Mouse (Mus musculus) right cerebral cortex, postnatal 10 days (tissue): Measurements from ENCODE around the gene Rnf41.

Experiments used
- DNase-seq, 2 experiments: peaks; one replicate each; pipeline ENCODE4 v3.0.0; 2021; ENCODE audit warnings: low spot score in 2 of 2

Gene Rnf41

DNA sequence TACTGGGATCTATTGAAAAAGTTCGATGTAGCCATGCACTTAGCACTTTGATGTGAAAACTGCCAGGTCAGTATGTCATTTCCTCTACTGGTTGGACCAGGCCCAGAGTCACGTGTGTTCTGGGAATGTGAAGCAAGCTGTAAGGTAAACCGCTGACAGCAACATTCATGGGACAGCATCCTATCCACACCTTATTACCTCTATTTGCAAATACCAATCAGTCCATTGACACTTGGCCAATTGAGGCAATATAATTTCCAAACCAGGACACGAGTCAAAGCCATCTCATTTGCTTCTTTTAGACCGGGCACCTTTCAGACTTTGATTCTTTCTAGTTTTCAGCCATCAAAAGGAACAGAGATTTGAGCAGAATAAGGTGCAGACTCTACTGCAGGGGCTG lies 17.6 kb downstream of the Rnf41 start:
- DNase-seq, result no peak

GRCm38 (mm10) chr10:128429454-128429853 lies 18.0 kb downstream of the Rnf41 start:
- no peak for DNase-seq

GRCm38 (mm10) chr10:128433417-128433816 lies 22.0 kb downstream of the Rnf41 start:
- DNase-seq, result no peak

DNA sequence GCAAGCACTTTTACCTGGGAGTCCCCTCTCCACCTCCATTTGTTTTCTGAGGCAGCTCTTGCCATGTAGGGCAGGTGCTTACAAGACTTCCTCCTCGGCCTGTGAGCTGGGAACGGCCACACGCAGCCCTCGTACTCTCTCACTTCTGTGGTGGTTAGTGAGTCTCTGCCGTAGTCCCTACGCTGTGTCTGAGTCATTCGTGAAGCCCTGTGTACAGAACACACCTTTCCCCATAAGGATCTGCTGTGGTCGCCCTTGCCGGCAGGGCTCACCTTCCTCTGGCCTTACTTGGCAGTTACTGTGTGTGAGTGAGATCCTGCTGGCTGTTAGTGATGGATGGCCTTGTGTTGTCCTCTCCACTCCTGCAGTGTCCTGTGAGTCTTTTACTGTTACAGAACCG lies 23.2 kb downstream of the Rnf41 start:
- DNase-seq, result no peak

DNA sequence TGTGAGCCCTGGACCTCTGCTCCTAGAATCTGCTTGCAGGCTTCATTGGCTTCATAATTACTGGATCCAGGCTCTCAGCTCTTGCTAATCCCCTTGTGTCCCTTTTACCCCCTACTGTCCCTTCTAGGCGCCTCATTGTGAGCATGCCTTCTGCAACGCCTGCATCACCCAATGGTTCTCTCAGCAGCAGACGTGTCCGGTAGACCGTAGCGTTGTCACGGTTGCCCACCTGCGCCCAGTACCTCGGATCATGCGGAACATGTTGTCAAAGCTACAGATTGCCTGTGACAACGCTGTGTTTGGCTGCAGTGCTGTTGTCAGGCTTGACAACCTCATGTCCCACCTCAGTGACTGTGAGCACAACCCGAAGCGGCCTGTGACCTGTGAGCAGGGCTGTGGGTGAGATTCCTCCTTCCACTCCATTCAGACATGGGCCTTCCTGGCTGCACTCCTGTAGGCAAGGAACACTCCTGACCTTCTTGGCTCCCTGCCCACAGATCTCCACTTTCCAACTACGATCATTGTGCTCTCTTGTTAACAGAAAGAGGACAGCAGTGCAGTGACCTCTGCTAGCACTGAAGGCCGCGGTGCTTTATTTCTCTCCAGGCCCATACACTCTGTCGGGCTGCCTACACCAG lies 23.8 kb downstream of the Rnf41 start:
- DNase-seq, result peak; percentile 57 to 62

DNA sequence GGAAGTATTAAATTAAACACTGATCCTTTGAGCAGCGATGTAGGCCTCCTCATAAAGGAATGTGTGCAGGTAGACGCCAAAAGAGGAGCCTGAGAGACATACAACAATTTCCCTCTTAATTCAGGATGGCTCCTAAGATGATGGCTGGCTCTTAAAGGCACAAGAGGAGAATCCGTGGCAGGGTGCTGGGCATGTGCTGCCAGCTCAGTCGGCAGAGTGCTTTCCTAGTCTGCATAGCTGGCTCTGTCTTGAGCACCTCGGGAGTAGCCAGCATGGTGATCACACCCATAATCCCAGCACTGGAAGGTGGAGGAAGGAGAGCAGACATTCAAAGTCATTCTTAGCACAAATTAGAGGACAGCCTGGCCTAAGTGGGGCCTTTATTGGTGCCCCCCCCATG lies 24.4 kb downstream of the Rnf41 start:
- DNase-seq, result no peak

- no peak for DNase-seq
Measured at GRCm38 (mm10) chr10:128436376-128436775, 24.9 kb downstream of the Rnf41 start.

GRCm38 (mm10) chr10:128438675-128439279 lies 27.3 kb downstream of the Rnf41 start:
- DNase-seq, result no peak

- no peak for DNase-seq
Measured at GRCm38 (mm10) chr10:128440407-128440806, 28.9 kb downstream of the Rnf41 start.

DNA sequence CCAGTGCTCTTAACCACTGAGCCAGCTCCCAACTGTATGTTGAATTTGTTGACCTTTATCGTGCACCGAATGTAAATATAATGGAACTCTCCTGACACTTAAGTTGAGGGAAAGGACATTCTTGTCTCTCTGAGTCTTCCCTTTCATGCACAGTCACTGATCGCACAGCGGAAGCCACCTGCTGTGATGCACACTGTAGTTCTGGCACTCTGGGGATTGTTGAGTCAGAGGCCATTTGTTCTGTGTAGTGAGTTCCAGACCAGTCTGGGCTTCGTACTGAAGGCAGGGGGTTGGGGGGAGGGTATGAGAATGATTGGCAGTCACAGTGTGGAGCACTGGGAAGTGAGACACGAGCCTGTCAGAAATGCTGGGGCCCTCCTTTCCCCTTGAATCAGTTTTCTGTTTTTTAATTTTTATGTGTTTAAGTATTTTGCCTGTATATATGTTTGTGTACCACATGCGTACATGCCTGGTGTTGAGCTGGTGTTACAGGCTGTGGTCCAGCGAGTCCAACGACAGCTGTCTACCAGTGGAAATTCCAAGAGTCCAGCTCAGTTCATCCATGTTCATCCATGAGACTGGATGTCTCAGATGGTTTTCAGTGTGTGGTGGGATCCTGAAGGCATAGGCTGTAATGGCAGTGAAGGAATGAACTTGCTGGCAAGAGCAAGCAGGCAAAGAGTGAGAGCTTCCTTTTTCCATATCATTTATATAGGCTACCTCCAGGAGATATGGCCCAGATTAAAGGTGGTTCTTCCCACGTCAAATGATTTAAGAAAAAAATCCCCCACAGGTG lies 30.1 kb downstream of the Rnf41 start:
- no peak for DNase-seq

DNA sequence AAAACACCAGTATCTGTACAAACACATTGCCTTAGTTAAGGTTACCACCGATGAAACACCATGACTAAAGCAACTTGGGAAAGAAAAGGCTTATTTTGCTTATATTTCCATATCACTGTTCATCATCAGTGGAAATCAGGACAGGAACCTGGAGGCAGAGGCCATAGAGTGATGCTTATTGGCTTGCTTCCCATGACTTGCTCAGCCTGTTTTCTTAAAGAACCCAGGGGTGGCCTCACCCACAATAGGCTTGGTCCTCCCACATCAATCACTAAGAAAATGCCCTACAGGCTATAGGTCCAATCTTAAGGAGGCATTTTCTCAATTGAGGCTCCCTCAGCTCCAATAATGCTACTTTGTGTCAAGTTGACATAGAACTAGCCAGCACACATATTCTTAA lies 31.3 kb downstream of the Rnf41 start:
- DNase-seq, result no peak

GRCm38 (mm10) chr10:128444354-128444753 lies 32.9 kb downstream of the Rnf41 start:
- no peak for DNase-seq

GRCm38 (mm10) chr10:128445407-128445806 lies 34.0 kb downstream of the Rnf41 start:
- DNase-seq, result no peak

- DNase-seq, result no peak
Measured at GRCm38 (mm10) chr10:128451014-128451413, 39.6 kb downstream of the Rnf41 start.

GRCm38 (mm10) chr10:128454471-128454870 lies 43.0 kb downstream of the Rnf41 start:
- no peak for DNase-seq

GRCm38 (mm10) chr10:128455280-128455679 lies 43.8 kb downstream of the Rnf41 start:
- DNase-seq, result peak; percentile 77 to 84

GRCm38 (mm10) chr10:128457676-128458075 lies 46.2 kb downstream of the Rnf41 start:
- DNase-seq, result no peak

- peak; percentile 86 to 91 for DNase-seq
Measured at GRCm38 (mm10) chr10:128458348-128458718, 46.9 kb downstream of the Rnf41 start.

DNA sequence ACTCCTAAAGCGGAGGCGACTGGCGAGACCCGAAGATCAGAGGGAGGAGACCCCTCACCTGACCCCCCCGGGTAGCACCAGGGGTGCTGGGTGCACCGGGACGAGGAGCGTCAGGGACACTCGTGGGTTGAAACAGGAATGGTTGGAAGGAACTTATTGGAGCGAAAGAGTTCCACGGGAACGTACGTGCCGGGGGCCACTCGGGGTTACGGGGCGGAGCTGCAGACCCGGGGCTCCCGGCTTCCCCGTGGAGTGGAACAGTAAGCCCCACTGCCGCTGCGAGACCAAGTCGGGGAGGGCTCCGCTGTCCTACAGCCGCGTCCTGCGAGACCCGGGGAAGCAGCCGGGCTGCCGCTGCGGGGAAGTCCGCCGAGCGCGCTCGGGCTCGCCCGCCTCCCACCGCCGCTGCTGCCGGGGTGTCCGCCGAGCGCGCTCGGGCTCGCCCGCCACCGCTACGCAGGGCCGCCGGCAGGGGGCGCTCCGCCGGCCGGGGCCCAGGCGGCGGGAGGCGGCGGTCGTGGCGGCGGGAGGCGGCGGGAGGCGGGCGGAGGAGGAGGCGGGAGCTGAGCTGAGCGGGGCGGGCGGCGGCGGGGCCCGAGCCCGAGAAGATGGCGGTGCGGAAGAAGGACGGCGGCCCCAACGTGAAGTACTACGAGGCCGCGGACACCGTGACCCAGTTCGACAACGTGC lies 47.4 kb downstream of the Rnf41 start, which contains the start of gene Smarcc2:
Gene Smarcc2 (plus strand): TSS at position 530 of the 690 bp plus-strand sequence.
- peak; percentile 85 to 90 for DNase-seq

- peak in 1 of 2 experiments; percentile 47 for DNase-seq
Measured at GRCm38 (mm10) chr10:128459409-128460269, 48.2 kb downstream of the Rnf41 start.

- no peak for DNase-seq
Measured at GRCm38 (mm10) chr10:128460270-128460630, 48.8 kb downstream of the Rnf41 start.
